ENCODE assay signal across 25 mouse cellular contexts in the genomic region with DNA sequence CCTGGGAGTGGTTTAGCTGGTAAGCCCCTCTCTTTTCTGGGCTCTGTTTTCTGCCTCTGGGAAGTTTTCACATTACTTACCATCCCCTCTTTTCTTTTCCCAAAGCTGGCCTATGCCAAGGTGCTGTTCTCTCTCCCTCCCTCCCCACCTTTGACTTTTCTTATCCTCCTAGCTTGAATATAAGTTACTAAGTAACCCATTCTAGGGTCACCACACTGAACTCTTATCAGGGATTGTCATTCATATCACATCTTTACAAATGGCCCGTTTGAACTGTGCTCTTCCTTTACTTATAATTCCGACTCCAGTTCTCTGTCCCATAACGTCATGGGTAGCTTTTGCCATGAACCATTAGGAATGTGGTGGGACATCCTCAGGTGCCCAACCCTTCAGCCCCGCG. TPM values are rescaled to one million over a fixed set of nuclear protein-coding genes. Genes with fewer than 3 reads are reported as not detected.
DNase-seq lines count a peak whose midpoint lies in the region; ATAC-seq and TF ChIP-seq lines count a peak whose summit lies in the region.
"Had no signal": no experiment of that assay in that cellular context is flagged by ENCODE, and none has a peak within 500 bp of the region (broad histone marks: within the 10 kb centered on the region; RNA-seq: fewer than 3 reads in every experiment).

No protein-coding gene starts in this region.

- peaks cover 3% of the 10 kb centered on the region; the same call in 1 of the 2 replicates for H3K79me2 ChIP-seq in liver, adult 2 months (ENCODE audit: control insufficient read depth, insufficient read depth, low read length)

- no peaks in the 10 kb centered on the region for H3K9me3 ChIP-seq in liver, postnatal 0 days (ENCODE audit: low read length)
- H3K9me3 ChIP-seq in intestine, postnatal 0 days (ENCODE audit: control insufficient read depth), result no peaks in the 10 kb centered on the region
- H3K9me3 ChIP-seq: embryonic facial prominence, embryonic 13.5 days; forebrain, embryonic 12.5 days; heart, embryonic 15.5 days; hindbrain, embryonic 10.5 days had no signal

- no peak overlapping the region for H3K9ac ChIP-seq in liver, adult 2 months (ENCODE audit: low read depth, low read length)
- no peak overlapping the region for H3K9ac ChIP-seq in liver, postnatal 0 days (replicated peaks)
- H3K9ac ChIP-seq in intestine, postnatal 0 days (ENCODE audit: low read depth, low read length), result no peak overlapping the region
- H3K9ac ChIP-seq: embryonic facial prominence, embryonic 13.5 days; forebrain, embryonic 12.5 days; heart, embryonic 15.5 days; hindbrain, embryonic 14.5 days had no signal

- no peak for TF ChIP-seq POLR2A in liver, adult 2 months (IDR thresholded peaks at IDR 0.05; ENCODE audit: extremely low read depth, insufficient read depth, low read length)
- TF ChIP-seq POLR2A in cerebellum, adult 2 months (IDR thresholded peaks at IDR 0.05; ENCODE audit: borderline replicate concordance, insufficient read depth, low read length), result no peak

- ATAC-seq in liver, postnatal 0 days, result no peak
- peak; percentile 37; the same call in 1 of the 2 replicates for ATAC-seq in intestine, postnatal 0 days
- no peak for ATAC-seq in inflammation-experienced regulatory T-cells, adult 6 months
- ATAC-seq: CD4-positive, CD25-positive, alpha-beta regulatory T cell, adult 4 months; forebrain, embryonic 16.5 days had no signal

- intact Hi-C loops in heart, postnatal 36 days (cut with DNase I), result loop anchor here (5.0 kb wide), 1 partner anchor 98 kb away; a partner anchor contains a TSS

- no peak overlapping the region for H3K4me2 ChIP-seq in liver, postnatal 0 days (ENCODE audit: low read depth, low read length)
- H3K4me2 ChIP-seq in intestine, postnatal 0 days (replicated peaks; ENCODE audit: low read depth), result no peak overlapping the region
- H3K4me2 ChIP-seq: embryonic facial prominence, embryonic 13.5 days; forebrain, embryonic 12.5 days; heart, embryonic 11.5 days; heart, embryonic 15.5 days; hindbrain, embryonic 14.5 days had no signal

- H3K4me1 ChIP-seq in liver, adult 2 months (ENCODE audit: control insufficient read depth, insufficient read depth, low read length), result peaks cover 11% of the 10 kb centered on the region
- H3K4me1 ChIP-seq in liver, postnatal 0 days (ENCODE audit: insufficient read depth), result peaks cover 23% of the 10 kb centered on the region
- peaks cover 9% of the 10 kb centered on the region; the same call in 1 of the 2 replicates for H3K4me1 ChIP-seq in intestine, postnatal 0 days (replicated peaks; ENCODE audit: control insufficient read depth, insufficient read depth, low read length)
- H3K4me1 ChIP-seq in cerebellum, adult 2 months (ENCODE audit: control insufficient read depth, insufficient read depth, low read length), result peaks cover 10% of the 10 kb centered on the region; the same call in 1 of the 2 replicates

- no peak overlapping the region for H3K4me3 ChIP-seq in liver, adult 2 months (ENCODE audit: insufficient read depth, low read depth, low read length)
- no peak overlapping the region for H3K4me3 ChIP-seq in liver, postnatal 0 days (ENCODE audit: low read depth, low read length)
- H3K4me3 ChIP-seq in intestine, postnatal 0 days (ENCODE audit: low read depth, low read length), result no peak overlapping the region
- no peak overlapping the region for H3K4me3 ChIP-seq in cerebellum, adult 2 months (replicated peaks; ENCODE audit: insufficient read depth, low read depth, low read length)
- H3K4me3 ChIP-seq: embryonic facial prominence, embryonic 13.5 days; forebrain, embryonic 12.5 days; heart, adult 2 months; heart, embryonic 15.5 days; hindbrain, embryonic 10.5 days had no signal

- no peaks in the 10 kb centered on the region for H3K27me3 ChIP-seq in liver, adult 2 months (ENCODE audit: control insufficient read depth, insufficient read depth, low read length)
- H3K27me3 ChIP-seq in liver, postnatal 0 days (ENCODE audit: insufficient read depth, low read length), result no peaks in the 10 kb centered on the region
- no peaks in the 10 kb centered on the region for H3K27me3 ChIP-seq in intestine, postnatal 0 days (replicated peaks; ENCODE audit: control insufficient read depth, insufficient read depth, low read length)
- no peaks in the 10 kb centered on the region for H3K27me3 ChIP-seq in cerebellum, adult 2 months (ENCODE audit: control insufficient read depth, insufficient read depth, low read length)
- H3K27me3 ChIP-seq: embryonic facial prominence, embryonic 13.5 days; forebrain, embryonic 12.5 days; heart, embryonic 15.5 days had no signal

- peak; percentile 74 for DNase-seq in heart, adult 11 months
- no peak for DNase-seq in heart, postnatal 36 days
- peak; percentile 72 for DNase-seq in liver, adult 2 months (ENCODE audit: extremely low read depth, low read depth, low spot score)
- DNase-seq in liver, postnatal 0 days, result no peak
- no peak for DNase-seq in cerebellum, adult 2 months
- DNase-seq: adrenal gland, adult 8-10 months; adrenal gland, postnatal 36 days; B cell, adult 2 months; cerebellum, adult 11 months; cerebellum, adult 9-11 months; cerebellum, postnatal 36 days; gastrocnemius, postnatal 10 days; heart, adult 2 months; heart, postnatal 14 days had no signal

- no peak for TF ChIP-seq EP300 in liver, postnatal 0 days (IDR thresholded peaks at IDR 0.05; ENCODE audit: low read depth)

- H3K27ac ChIP-seq in liver, adult 2 months (replicated peaks; ENCODE audit: insufficient read depth, low read depth, low read length), result no peak overlapping the region
- no peak overlapping the region for H3K27ac ChIP-seq in liver, postnatal 0 days (ENCODE audit: low read depth)
- no peak overlapping the region for H3K27ac ChIP-seq in intestine, postnatal 0 days (ENCODE audit: low read depth, low read length)
- H3K27ac ChIP-seq in cerebellum, adult 2 months (ENCODE audit: insufficient read depth, low read length), result no peak overlapping the region
- H3K27ac ChIP-seq: embryonic facial prominence, embryonic 13.5 days; forebrain, embryonic 12.5 days; heart, embryonic 15.5 days; hindbrain, embryonic 10.5 days; hindbrain, embryonic 14.5 days had no signal

- H3K36me3 ChIP-seq in liver, adult 2 months (ENCODE audit: control insufficient read depth, insufficient read depth, low read length), result peaks cover 9% of the 10 kb centered on the region; the same call in 1 of the 2 replicates
- H3K36me3 ChIP-seq in liver, postnatal 0 days (replicated peaks; ENCODE audit: insufficient read depth, low read length), result peaks cover 2% of the 10 kb centered on the region; the same call in 1 of the 2 replicates
- H3K36me3 ChIP-seq in intestine, postnatal 0 days (ENCODE audit: control insufficient read depth, insufficient read depth), result 0 out of 2 replicates have a peak, but pooled peaks cover under 1% of the 10 kb centered on the region

- WGBS in liver, adult 2 months, result 36% methylated on average over 5 of the region's 5 CpGs
- WGBS in liver, postnatal 0 days (ENCODE audit: insufficient replicate concordance), result 62% methylated on average over 5 of the region's 5 CpGs
- WGBS in intestine, postnatal 0 days, result 34% methylated on average over 5 of the region's 5 CpGs
- WGBS in cerebellum, adult 2 months, result 87% methylated on average over 5 of the region's 5 CpGs

- no peak for TF ChIP-seq CTCF in liver, adult 2 months (IDR thresholded peaks at IDR 0.05; ENCODE audit: low read depth, low read length)
- TF ChIP-seq CTCF in liver, postnatal 0 days (IDR thresholded peaks at IDR 0.05; ENCODE audit: low read depth), result no peak
- TF ChIP-seq CTCF in intestine, postnatal 0 days (IDR thresholded peaks at IDR 0.05; ENCODE audit: low read depth), result no peak
- TF ChIP-seq CTCF in cerebellum, adult 2 months (IDR thresholded peaks at IDR 0.05; ENCODE audit: borderline replicate concordance, insufficient read depth, low read depth, low read length), result no peak

RNA-seq across cellular contexts. Expression of a gene that starts 1.7 kb away (rescaled TPM):
- 100 to 1,000 TPM; 194 to 211 TPM for total RNA-seq in heart, postnatal 36 days (2021)
- total RNA-seq in liver, adult 2 months (2014; rRNA removed), result 186 TPM in 2 replicates
- 103 and 108 TPM in 2 replicates for polyA plus RNA-seq in liver, adult 2 months (2012; rRNA removed)
- 182 and 184 TPM in 2 replicates for polyA plus RNA-seq in liver, postnatal 0 days (2015; fragmentation: Nextera tagmentation; extraction: Ambion mirVana)
- polyA plus RNA-seq in intestine, postnatal 0 days (2015; fragmentation: Nextera tagmentation; extraction: Ambion mirVana), result 196 and 216 TPM in 2 replicates
- 100 to 1,000 TPM; 115 to 143 (median 119) TPM for polyA plus RNA-seq in inflammation-experienced regulatory T-cells, adult 6 months (2017; shearing (Covaris generic))
- 245 and 249 TPM in 2 replicates for polyA plus RNA-seq in cerebellum, adult 2 months (2012; rRNA removed)

RNA-seq across cellular contexts. Expression of a gene that starts 40.4 kb away (rescaled TPM):
- total RNA-seq in heart, postnatal 36 days (2021), result 1 to 10 TPM; 2.6 to 5.1 TPM
- total RNA-seq in liver, adult 2 months (2014; rRNA removed), result 0.18 and 0.67 TPM in 2 replicates
- polyA plus RNA-seq in liver, adult 2 months (2012; rRNA removed), result 1.1 and 1.4 TPM in 2 replicates
- polyA plus RNA-seq in liver, postnatal 0 days (2015; fragmentation: Nextera tagmentation; extraction: Ambion mirVana), result 2.9 and 3.1 TPM in 2 replicates
- polyA plus RNA-seq in intestine, postnatal 0 days (2015; fragmentation: Nextera tagmentation; extraction: Ambion mirVana), result 6.5 and 7.6 TPM in 2 replicates
- 1 to 10 TPM in 2 of 3 experiments, under 1 TPM in 1; 0.65 to 1.7 (median 1.2) TPM for polyA plus RNA-seq in inflammation-experienced regulatory T-cells, adult 6 months (2017; shearing (Covaris generic))
- polyA plus RNA-seq in cerebellum, adult 2 months (2012; rRNA removed), result 234 and 254 TPM in 2 replicates
- polyA plus RNA-seq: G1E had no signal

RNA-seq across cellular contexts. Expression of a gene that starts 59.3 kb away (rescaled TPM):
- 10 to 100 TPM; 22.1 to 23.8 TPM for total RNA-seq in heart, postnatal 36 days (2021)
- total RNA-seq in liver, adult 2 months (2014; rRNA removed), result 9.0 and 9.3 TPM in 2 replicates
- 12.7 and 13.5 TPM in 2 replicates for polyA plus RNA-seq in liver, adult 2 months (2012; rRNA removed)
- polyA plus RNA-seq in liver, postnatal 0 days (2015; fragmentation: Nextera tagmentation; extraction: Ambion mirVana), result 8.7 and 9.8 TPM in 2 replicates
- 12.0 and 13.1 TPM in 2 replicates for polyA plus RNA-seq in intestine, postnatal 0 days (2015; fragmentation: Nextera tagmentation; extraction: Ambion mirVana)
- 10 to 100 TPM; 44.8 to 51.0 (median 45.0) TPM for polyA plus RNA-seq in inflammation-experienced regulatory T-cells, adult 6 months (2017; shearing (Covaris generic))
- polyA plus RNA-seq in cerebellum, adult 2 months (2012; rRNA removed), result 33.1 and 33.7 TPM in 2 replicates

RNA-seq across cellular contexts. Expression of a gene that starts 59.4 kb away (rescaled TPM):
- total RNA-seq in heart, postnatal 36 days (2021), result 100 to 1,000 TPM; 797 to 891 TPM
- total RNA-seq in liver, adult 2 months (2014; rRNA removed), result 191 and 201 TPM in 2 replicates
- polyA plus RNA-seq in liver, adult 2 months (2012; rRNA removed), result 199 and 205 TPM in 2 replicates
- polyA plus RNA-seq in liver, postnatal 0 days (2015; fragmentation: Nextera tagmentation; extraction: Ambion mirVana), result 196 and 199 TPM in 2 replicates
- 263 and 280 TPM in 2 replicates for polyA plus RNA-seq in intestine, postnatal 0 days (2015; fragmentation: Nextera tagmentation; extraction: Ambion mirVana)
- 100 to 1,000 TPM; 108 to 135 (median 118) TPM for polyA plus RNA-seq in inflammation-experienced regulatory T-cells, adult 6 months (2017; shearing (Covaris generic))
- 278 and 280 TPM in 2 replicates for polyA plus RNA-seq in cerebellum, adult 2 months (2012; rRNA removed)

Comparison
In these comparisons a context has a peak if more than half of its experiments do, and no peak if none do; other contexts are left out.
1. DNase-seq: peak in heart, adult 11 months (single experiment) and liver, adult 2 months (single experiment); none in heart, postnatal 36 days (0 of 2), liver, postnatal 0 days (single experiment) and cerebellum, adult 2 months (0 of 2).
2. RNA of a gene that starts 40.4 kb away (polyA plus RNA-seq): 234 to 254 TPM in cerebellum, adult 2 months; 6.5 to 7.6 TPM in intestine, postnatal 0 days, 2.9 to 3.1 TPM in liver, postnatal 0 days, 1.1 to 1.4 TPM in liver, adult 2 months and 0.65 to 1.7 TPM in inflammation-experienced regulatory T-cells, adult 6 months; every median in the first group is over 10 times any median in the second.